Mouse (Mus musculus): ENCODE measurements at regions not wholly inside any gene's neighbourhood (a gene's known extent, or its start where the extent isn't known, plus 50 kb on each side); places are given as distances from the start of the nearest gene placed in this dataset.

DNA sequence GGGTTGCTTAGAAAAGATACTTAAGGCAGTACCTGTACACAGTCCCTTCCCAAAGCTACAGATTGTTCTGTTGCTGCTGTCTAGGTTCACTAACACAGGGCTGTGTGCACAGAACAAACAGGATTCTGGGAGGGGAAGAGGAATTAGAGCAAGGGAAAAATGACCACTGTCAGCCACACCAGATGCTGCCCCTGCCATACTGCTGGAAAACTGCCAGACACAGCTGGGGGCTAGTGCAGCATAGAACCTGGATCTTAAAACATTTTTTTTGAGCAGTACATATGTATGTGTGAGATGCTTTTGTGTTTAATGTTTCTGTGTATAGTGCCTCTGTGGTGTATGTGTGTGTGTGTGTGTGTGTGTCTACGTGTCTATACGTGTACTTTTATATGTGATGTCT is 291.7 kb upstream of the Myt1l start:
- Histone ChIP-seq H3K36me3 (ENCODE audit: control insufficient read depth, insufficient read depth, low read length) (no peaks in the 10 kb centered on the region), H3K9ac (ENCODE audit: low read depth, low read length) (no peak overlapping the region), H3K4me1 (ENCODE audit: control insufficient read depth, insufficient read depth, low read length) (no peaks in the 10 kb centered on the region), H3K27me3 (ENCODE audit: control insufficient read depth, insufficient read depth, low read length) (no peaks in the 10 kb centered on the region), H3K79me2 (replicated peaks; ENCODE audit: control insufficient read depth, insufficient read depth, low read length) (no peaks in the 10 kb centered on the region), H3K27ac (no peak overlapping the region), H3K4me3 (no peak overlapping the region)
- intact Hi-C loops (cut with DNase I) = no loop called here
- DNase-seq = no peak
- no peak for TF ChIP-seq POLR2A (IDR thresholded peaks at IDR 0.05; ENCODE audit: insufficient read depth, low read depth, low read length)
- WGBS = 78% methylated on average over 2 of the region's 2 CpGs

DNA sequence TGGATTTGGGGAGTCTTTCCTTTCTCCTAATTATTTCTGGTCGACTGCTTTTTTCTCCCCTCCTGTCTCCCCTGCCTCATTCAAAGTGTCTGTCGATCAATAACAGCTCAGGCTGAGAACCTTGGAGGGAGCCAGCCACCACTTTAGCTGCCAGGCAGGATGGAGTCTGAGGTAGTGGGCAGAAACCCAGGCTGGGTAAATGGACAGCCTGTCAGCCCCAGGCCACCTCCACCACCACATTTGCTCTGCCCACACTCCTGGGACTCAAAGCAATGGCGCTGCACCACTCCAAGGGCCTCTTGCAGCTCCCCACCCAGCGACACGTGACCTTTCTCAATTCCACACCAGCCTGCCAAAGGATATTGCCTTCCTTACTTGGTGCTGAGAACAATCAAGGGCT is 290.7 kb upstream of the Myt1l start:
- Histone ChIP-seq H3K79me2 (replicated peaks; ENCODE audit: control insufficient read depth, insufficient read depth, low read length) (no peaks in the 10 kb centered on the region), H3K4me1 (ENCODE audit: control insufficient read depth, insufficient read depth, low read length) (no peaks in the 10 kb centered on the region), H3K4me3 (no peak overlapping the region), H3K9ac (ENCODE audit: low read depth, low read length) (no peak overlapping the region), H3K27ac (no peak overlapping the region), H3K27me3 (ENCODE audit: control insufficient read depth, insufficient read depth, low read length) (no peaks in the 10 kb centered on the region), H3K36me3 (ENCODE audit: control insufficient read depth, insufficient read depth, low read length) (no peaks in the 10 kb centered on the region)
- no peak for DNase-seq
- WGBS = 53% methylated on average over 5 of the region's 5 CpGs
- intact Hi-C loops (cut with DNase I) = no loop called here
- TF ChIP-seq EP300 (IDR thresholded peaks at IDR 0.05; ENCODE audit: insufficient read depth, low read depth, low read length) = no peak
- TF ChIP-seq CTCF (IDR thresholded peaks at IDR 0.05) = no peak
- TF ChIP-seq POLR2A (IDR thresholded peaks at IDR 0.05; ENCODE audit: insufficient read depth, low read depth, low read length) = no peak

DNA sequence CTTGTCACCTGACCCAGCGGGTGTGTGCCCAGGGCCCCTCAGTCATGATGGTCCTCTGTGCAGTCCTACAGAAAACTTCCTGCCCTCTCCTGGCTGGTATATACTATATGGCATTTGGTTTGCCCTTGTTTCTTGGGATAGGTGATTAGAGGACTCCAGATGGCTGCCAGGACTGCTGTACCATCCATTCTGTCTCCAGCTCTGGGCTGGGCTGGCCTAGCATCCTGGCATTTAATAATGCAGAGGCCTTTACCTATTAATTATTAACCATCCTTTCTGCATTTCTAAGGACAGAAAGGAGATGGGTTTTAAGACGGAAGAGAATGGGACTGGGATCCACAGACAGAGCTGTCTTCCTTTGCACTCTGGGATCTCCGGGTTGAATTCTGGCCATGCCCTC is 288.7 kb upstream of the Myt1l start:
- Histone ChIP-seq H3K4me1 (ENCODE audit: control insufficient read depth, insufficient read depth, low read length) (no peaks in the 10 kb centered on the region), H3K27me3 (ENCODE audit: control insufficient read depth, insufficient read depth, low read length) (no peaks in the 10 kb centered on the region), H3K36me3 (ENCODE audit: control insufficient read depth, insufficient read depth, low read length) (no peaks in the 10 kb centered on the region), H3K9ac (ENCODE audit: low read depth, low read length) (no peak overlapping the region), H3K4me3 (no peak overlapping the region), H3K79me2 (replicated peaks; ENCODE audit: control insufficient read depth, insufficient read depth, low read length) (no peaks in the 10 kb centered on the region), H3K27ac (no peak overlapping the region)
- intact Hi-C loops (cut with DNase I) = no loop called here
- 73% methylated on average over 3 of the region's 3 CpGs for WGBS
- no peak for DNase-seq
- TF ChIP-seq POLR2A (IDR thresholded peaks at IDR 0.05; ENCODE audit: insufficient read depth, low read depth, low read length) = no peak
- TF ChIP-seq CTCF (IDR thresholded peaks at IDR 0.05) = no peak
- no peak for TF ChIP-seq EP300 (IDR thresholded peaks at IDR 0.05; ENCODE audit: insufficient read depth, low read depth, low read length)

DNA sequence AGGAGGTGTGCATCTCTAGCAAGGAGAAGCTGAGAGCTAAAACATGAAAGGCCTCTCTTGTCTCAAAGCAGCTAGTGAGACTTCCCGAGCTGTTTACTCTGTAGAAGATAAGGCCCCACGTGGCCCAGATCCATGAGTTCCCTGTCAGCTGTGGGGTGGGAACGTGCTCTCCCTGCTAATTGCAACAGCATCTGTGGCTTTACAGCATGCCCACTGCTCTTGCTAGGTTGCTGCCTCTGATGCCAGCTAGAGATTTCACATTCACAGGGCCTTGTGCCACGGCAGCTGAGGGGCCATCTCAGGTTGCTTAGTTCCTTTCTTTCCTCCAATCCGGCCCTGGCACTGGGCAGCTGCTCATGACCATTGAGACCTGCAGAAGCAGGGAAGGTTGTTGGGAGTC is 288.2 kb upstream of the Myt1l start:
- no peak overlapping the region for H3K9ac ChIP-seq (ENCODE audit: low read depth, low read length)
- no peaks in the 10 kb centered on the region for H3K79me2 ChIP-seq (replicated peaks; ENCODE audit: control insufficient read depth, insufficient read depth, low read length)
- H3K27me3 ChIP-seq (ENCODE audit: control insufficient read depth, insufficient read depth, low read length) = no peaks in the 10 kb centered on the region
- H3K4me1 ChIP-seq (ENCODE audit: control insufficient read depth, insufficient read depth, low read length) = no peaks in the 10 kb centered on the region
- WGBS = 22% methylated on average over 5 of the region's 5 CpGs
- TF ChIP-seq EP300 (IDR thresholded peaks at IDR 0.05; ENCODE audit: insufficient read depth, low read depth, low read length) = no peak
- TF ChIP-seq POLR2A (IDR thresholded peaks at IDR 0.05; ENCODE audit: insufficient read depth, low read depth, low read length) = no peak
- no peak for TF ChIP-seq CTCF (IDR thresholded peaks at IDR 0.05)
- H3K4me3 ChIP-seq = no peak overlapping the region
- intact Hi-C loops (cut with DNase I) = no loop called here
- no peaks in the 10 kb centered on the region for H3K36me3 ChIP-seq (ENCODE audit: control insufficient read depth, insufficient read depth, low read length)
- no peak for DNase-seq
- H3K27ac ChIP-seq = no peak overlapping the region

DNA sequence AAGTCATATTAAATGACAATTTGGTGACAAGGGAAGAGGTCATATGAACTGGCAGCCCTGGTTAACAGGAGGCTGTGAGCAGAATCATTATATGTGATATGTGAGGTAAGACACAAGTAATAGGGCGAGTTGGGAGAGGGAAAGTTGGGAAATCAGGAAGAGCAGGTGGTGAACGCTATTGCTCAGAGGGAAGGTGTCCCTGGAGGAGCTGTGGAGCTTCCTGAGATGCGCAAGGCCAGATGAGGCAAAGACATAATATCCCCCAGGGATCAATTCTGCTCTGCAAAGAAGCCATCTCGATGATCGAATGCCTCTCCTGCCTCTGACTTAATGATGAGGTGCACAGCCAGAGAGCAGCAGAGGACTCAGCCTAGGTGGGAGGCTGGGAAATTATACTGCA is 285.1 kb upstream of the Myt1l start:
- H3K4me3 ChIP-seq = no peak overlapping the region
- H3K36me3 ChIP-seq (ENCODE audit: control insufficient read depth, insufficient read depth, low read length) = no peaks in the 10 kb centered on the region
- no peak for DNase-seq
- H3K9ac ChIP-seq (ENCODE audit: low read depth, low read length) = no peak overlapping the region
- intact Hi-C loops (cut with DNase I) = no loop called here
- TF ChIP-seq POLR2A (IDR thresholded peaks at IDR 0.05; ENCODE audit: insufficient read depth, low read depth, low read length) (no peak), CTCF (IDR thresholded peaks at IDR 0.05) (no peak), EP300 (IDR thresholded peaks at IDR 0.05; ENCODE audit: insufficient read depth, low read depth, low read length) (no peak)
- WGBS = 67% methylated on average over 5 of the region's 5 CpGs
- no peaks in the 10 kb centered on the region for H3K79me2 ChIP-seq (replicated peaks; ENCODE audit: control insufficient read depth, insufficient read depth, low read length)
- H3K27me3 ChIP-seq (ENCODE audit: control insufficient read depth, insufficient read depth, low read length) = no peaks in the 10 kb centered on the region
- no peaks in the 10 kb centered on the region for H3K4me1 ChIP-seq (ENCODE audit: control insufficient read depth, insufficient read depth, low read length)
- no peak overlapping the region for H3K27ac ChIP-seq

DNA sequence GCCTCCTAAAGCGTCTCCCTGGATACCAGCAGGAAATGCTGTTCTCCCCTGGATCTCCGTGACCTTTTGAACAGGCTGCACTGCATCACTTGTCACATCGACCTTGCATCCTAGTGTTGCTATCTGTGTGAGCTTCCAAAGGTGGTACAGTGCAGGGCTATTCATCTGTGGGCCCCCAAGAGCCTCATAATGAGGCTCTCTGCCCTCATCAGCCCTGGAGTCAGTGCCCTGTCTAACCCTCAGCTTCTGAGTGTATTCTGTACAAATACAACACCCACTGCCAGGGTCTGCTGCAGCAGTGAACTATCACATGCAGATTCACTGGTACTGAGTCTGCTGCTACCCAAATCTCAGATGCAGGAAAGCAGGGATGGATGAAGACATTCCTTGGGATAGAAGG is 282.1 kb upstream of the Myt1l start:
- intact Hi-C loops (cut with DNase I) = no loop called here
- H3K4me3 ChIP-seq = no peak overlapping the region
- H3K27me3 ChIP-seq (ENCODE audit: control insufficient read depth, insufficient read depth, low read length) = no peaks in the 10 kb centered on the region
- 28% methylated on average over 3 of the region's 3 CpGs for WGBS
- no peaks in the 10 kb centered on the region for H3K79me2 ChIP-seq (replicated peaks; ENCODE audit: control insufficient read depth, insufficient read depth, low read length)
- H3K4me1 ChIP-seq (ENCODE audit: control insufficient read depth, insufficient read depth, low read length) = no peaks in the 10 kb centered on the region
- H3K27ac ChIP-seq = no peak overlapping the region
- no peak overlapping the region for H3K9ac ChIP-seq (ENCODE audit: low read depth, low read length)
- TF ChIP-seq EP300 (IDR thresholded peaks at IDR 0.05; ENCODE audit: insufficient read depth, low read depth, low read length) (no peak), POLR2A (IDR thresholded peaks at IDR 0.05; ENCODE audit: insufficient read depth, low read depth, low read length) (no peak), CTCF (IDR thresholded peaks at IDR 0.05) (no peak)
- DNase-seq = no peak
- no peaks in the 10 kb centered on the region for H3K36me3 ChIP-seq (ENCODE audit: control insufficient read depth, insufficient read depth, low read length)

Data from heart, adult 2 months (tissue).